Comparison of ENCODE assay signal across 31 mouse cellular contexts in genomic region chr5:43801798-43802197, GRCm38 (mm10). TPM values are rescaled to one million over a fixed set of nuclear protein-coding genes. Genes with fewer than 3 reads are reported as not detected.
DNase-seq lines count a peak whose midpoint lies in the region; ATAC-seq and TF ChIP-seq lines count a peak whose summit lies in the region.
"Had no signal": no experiment of that assay in that cellular context is flagged by ENCODE, and none has a peak within 500 bp of the region (broad histone marks: within the 10 kb centered on the region; RNA-seq: fewer than 3 reads in every experiment).

No protein-coding gene starts in this region.

- no peak overlapping the region for H3K4me3 ChIP-seq in lung, embryonic 15.5 days
- no peak overlapping the region for H3K4me3 ChIP-seq in lung, adult 2 months (replicated peaks; ENCODE audit: extremely low read depth, low read depth, low read length)
- H3K4me3 ChIP-seq in MEL (ENCODE audit: control insufficient read depth in 1 of 2, insufficient read depth in 1 of 2, low read depth in 2 of 2, low read length in 2 of 2) = peak overlapping the region in 1 of 2 experiments; percentile 40; a peak in 2 of 4 replicates
- H3K4me3 ChIP-seq: liver, embryonic 15.5 days; megakaryocyte, embryonic 14.5 days; midbrain, embryonic 12.5 days had no signal

- no peak overlapping the region for H3K9ac ChIP-seq in lung, embryonic 15.5 days
- no peak overlapping the region for H3K9ac ChIP-seq in MEL (ENCODE audit: control insufficient read depth, low read depth, low read length, poor library complexity, severe bottlenecking)
- H3K9ac ChIP-seq: hindbrain, embryonic 14.5 days; liver, embryonic 15.5 days; midbrain, embryonic 12.5 days had no signal

- H3K27me3 ChIP-seq in lung, embryonic 15.5 days = no peaks in the 10 kb centered on the region
- H3K27me3 ChIP-seq in MEL (ENCODE audit: control insufficient read depth in 1 of 2, insufficient read depth in 2 of 2, low read length in 2 of 2) = no peaks in the 10 kb centered on the region
- H3K27me3 ChIP-seq: liver, embryonic 15.5 days; megakaryocyte, embryonic 14.5 days; midbrain, embryonic 12.5 days had no signal

- no peak for TF ChIP-seq EP300 in MEL (IDR thresholded peaks at IDR 0.05; ENCODE audit: low read depth in 1 of 2, low read length in 2 of 2)

- no peaks in the 10 kb centered on the region for H3K79me2 ChIP-seq in MEL (ENCODE audit: control insufficient read depth, insufficient read depth, low read length, poor library complexity)

- no peaks in the 10 kb centered on the region for H3K36me3 ChIP-seq in lung, embryonic 15.5 days
- H3K36me3 ChIP-seq in MEL (ENCODE audit: control insufficient read depth in 1 of 2, insufficient read depth in 2 of 2, low read length in 2 of 2) = peaks cover 0 to 14% of the 10 kb centered on the region in 2 experiments; a peak in 2 of 4 replicates
- H3K36me3 ChIP-seq: liver, embryonic 15.5 days; midbrain, embryonic 12.5 days had no signal

- no peak for DNase-seq in lung, adult 2 months
- peak; percentile 27 for DNase-seq in 3T3-L1 (ENCODE audit: low read depth, low spot score)
- DNase-seq in MEL (ENCODE audit: low read depth, low spot score) = peak; percentile 46
- no peak for DNase-seq in layer of hippocampus, adult 9-10 months (ENCODE audit: low spot score)
- no peak for DNase-seq in ovary, postnatal 36 days (ENCODE audit: low spot score)
- DNase-seq in frontal cortex, postnatal 14 days (ENCODE audit: low spot score in 2 of 2) = no peak
- DNase-seq: adrenal gland, postnatal 10 days; B cell, adult 2 months; cerebellum, adult 8-10 months; cerebellum, postnatal 25 days; gastrocnemius, postnatal 25 days; heart, adult 18-20 months; kidney, adult 2 months; kidney, postnatal 36 days; layer of hippocampus, adult 9-11 months; liver; spleen, adult 18-20 months; thymus, postnatal 14 days had no signal

- H3K4me1 ChIP-seq in lung, embryonic 15.5 days = peaks cover 4% of the 10 kb centered on the region; the same call in 1 of the 2 replicates
- H3K4me1 ChIP-seq in lung, adult 2 months (ENCODE audit: control insufficient read depth, insufficient read depth, low read length) = no peaks in the 10 kb centered on the region; the same call in 1 of the 2 replicates
- peaks cover 11 to 13% of the 10 kb centered on the region in 2 experiments for H3K4me1 ChIP-seq in MEL (ENCODE audit: control insufficient read depth in 1 of 2, insufficient read depth in 2 of 2, low read length in 2 of 2)
- H3K4me1 ChIP-seq: midbrain, embryonic 12.5 days had no signal

- WGBS in lung, embryonic 15.5 days = 63% methylated on average over 4 of the region's 4 CpGs
- 58% methylated on average over 4 of the region's 4 CpGs for WGBS in lung, adult 2 months

- no peak overlapping the region for H3K4me2 ChIP-seq in lung, embryonic 15.5 days
- H3K4me2 ChIP-seq: heart, embryonic 11.5 days; hindbrain, embryonic 14.5 days; liver, embryonic 15.5 days; midbrain, embryonic 12.5 days had no signal

- no peak for TF ChIP-seq POLR2A in lung, adult 2 months (IDR thresholded peaks at IDR 0.05; ENCODE audit: borderline replicate concordance, extremely low read depth, low read depth, low read length)
- TF ChIP-seq POLR2A in MEL (IDR thresholded peaks at IDR 0.05; ENCODE audit: control insufficient read depth in 1 of 2, insufficient read depth in 1 of 2, low read depth in 1 of 2, low read length in 2 of 2, poor library complexity in 1 of 2) = no peak

- no peak overlapping the region for H3K27ac ChIP-seq in lung, embryonic 15.5 days
- H3K27ac ChIP-seq in MEL (ENCODE audit: control insufficient read depth, low read depth, low read length) = no peak overlapping the region
- H3K27ac ChIP-seq: hindbrain, embryonic 14.5 days; liver, embryonic 15.5 days; midbrain, embryonic 12.5 days had no signal

- TF ChIP-seq RAD21 in MEL (IDR thresholded peaks at IDR 0.05; ENCODE audit: low read depth, low read length) = no peak

- no peaks in the 10 kb centered on the region for H3K9me3 ChIP-seq in lung, embryonic 15.5 days
- no peaks in the 10 kb centered on the region for H3K9me3 ChIP-seq in MEL (replicated peaks; ENCODE audit: insufficient read depth, low read length)
- H3K9me3 ChIP-seq: liver, embryonic 15.5 days; midbrain, embryonic 12.5 days had no signal

- ATAC-seq in lung, embryonic 15.5 days (ENCODE audit: borderline replicate concordance, extremely low read depth, low FRiP score, low TSS enrichment) = peak; percentile 31; the same call in 1 of the 2 replicates
- ATAC-seq in megakaryocyte, adult 5-6 weeks (ENCODE audit: poor library complexity, severe bottlenecking) = peak; percentile 84
- ATAC-seq: forebrain, embryonic 14.5 days; inflammation-experienced regulatory T-cells, adult 6 months had no signal

- TF ChIP-seq CTCF in lung, adult 2 months (IDR thresholded peaks at IDR 0.05; ENCODE audit: insufficient read depth, low read length) = no peak
- no peak for TF ChIP-seq CTCF in MEL (IDR thresholded peaks at IDR 0.05 in 2 of 3, conservative IDR thresholded peaks at IDR 0.05 in 1 of 3; ENCODE audit: control insufficient read depth in 1 of 3, insufficient read depth in 1 of 3, low read depth in 2 of 3, low read length in 3 of 3, poor library complexity in 1 of 3, severe bottlenecking in 1 of 3)

TF ChIP-seq in MEL, 35 proteins besides CTCF, POLR2A, EP300 and RAD21:
- TF ChIP-seq MAFK (IDR thresholded peaks at IDR 0.05; ENCODE audit: borderline replicate concordance, low read depth, low read length) = no peak
- no peak for TF ChIP-seq GATA1 (IDR thresholded peaks at IDR 0.05; ENCODE audit: low read depth, low read length)
- TF ChIP-seq MEF2A (IDR thresholded peaks at IDR 0.05; ENCODE audit: extremely low read depth, insufficient replicate concordance, low read depth, low read length, poor library complexity, severe bottlenecking) = no peak
- TF ChIP-seq E2F4 (IDR thresholded peaks at IDR 0.05; ENCODE audit: borderline replicate concordance, low read depth, low read length) = no peak
- TF ChIP-seq TCF12 (IDR thresholded peaks at IDR 0.05; ENCODE audit: low read depth, low read length) = no peak
- no peak for TF ChIP-seq MAX (IDR thresholded peaks at IDR 0.05; ENCODE audit: low read length)
- no peak for TF ChIP-seq NRF1 (IDR thresholded peaks at IDR 0.05; ENCODE audit: insufficient read depth, low read depth, low read length, poor library complexity, severe bottlenecking)
- no peak for TF ChIP-seq TBP (IDR thresholded peaks at IDR 0.05; ENCODE audit: low read depth, low read length)
- no peak for TF ChIP-seq NELFE (IDR thresholded peaks at IDR 0.05; ENCODE audit: low read depth, low read length)
- no peak for TF ChIP-seq ETS1 (IDR thresholded peaks at IDR 0.05; ENCODE audit: low read depth, low read length)
- no peak for TF ChIP-seq MYB (IDR thresholded peaks at IDR 0.05; ENCODE audit: low read depth, low read length)
- TF ChIP-seq TAL1 (IDR thresholded peaks at IDR 0.05; ENCODE audit: low read length) = no peak
- no peak for TF ChIP-seq RCOR1 (IDR thresholded peaks at IDR 0.05; ENCODE audit: low read depth, low read length)
TF ChIP-seq in MEL: peak in this region for 0.

RNA-seq across cellular contexts. Expression of gene Bst1, which starts 16.9 kb away (rescaled TPM):
- polyA plus RNA-seq in lung, embryonic 15.5 days (2015; fragmentation: Nextera tagmentation; extraction: Ambion mirVana) = 1.4 and 2.4 TPM in 2 replicates
- 8.4 and 8.8 TPM in 2 replicates for polyA plus RNA-seq in lung, adult 2 months (2012; rRNA removed)
- not detected in 2 replicates for total RNA-seq in MEL (2012; rRNA removed)
- polyA plus RNA-seq in MEL (2012; ENCODE audit: insufficient read depth in 1 of 2, insufficient read length in 2 of 2, low read depth in 1 of 2, low replicate concordance in 2 of 2, missing spikeins in 1 of 2) = not detected
- total RNA-seq in megakaryocyte, adult 5-6 weeks (2015) = 29.8 and 31.3 TPM in 2 replicates
- 25.1 and 32.3 TPM in 2 replicates for total RNA-seq in megakaryocyte, adult 5-6 weeks (2017)
- total RNA-seq: gastrocnemius, adult 18-20 months; left cerebral cortex, adult 18-20 months had no signal
- polyA plus RNA-seq: forebrain, embryonic 14.5 days; hindbrain, embryonic 14.5 days; limb, embryonic 11.5 days; neural tube, embryonic 14.5 days had no signal

RNA-seq across cellular contexts. Expression of gene Fbxl5, which starts 19.6 kb away (rescaled TPM):
- polyA plus RNA-seq in lung, embryonic 15.5 days (2015; fragmentation: Nextera tagmentation; extraction: Ambion mirVana) = 67.4 and 70.4 TPM in 2 replicates
- polyA plus RNA-seq in lung, adult 2 months (2012; rRNA removed) = 20.3 and 31.4 TPM in 2 replicates
- 25.7 and 29.4 TPM in 2 replicates for total RNA-seq in MEL (2012; rRNA removed)
- polyA plus RNA-seq in MEL (2012; ENCODE audit: insufficient read depth in 1 of 2, insufficient read length in 2 of 2, low read depth in 1 of 2, low replicate concordance in 2 of 2, missing spikeins in 1 of 2) = 10 to 100 TPM in 1 of 2 experiments, not detected in 1; 22.8 TPM
- total RNA-seq in megakaryocyte, adult 5-6 weeks (2015) = 81.7 and 82.1 TPM in 2 replicates
- total RNA-seq in megakaryocyte, adult 5-6 weeks (2017) = 93.8 and 106 TPM in 2 replicates

Comparison
In these comparisons a context has a peak if more than half of its experiments do, and no peak if none do; other contexts are left out.
1. DNase-seq: peak in 3T3-L1 (single experiment) and MEL (single experiment); none in lung, adult 2 months (single experiment), layer of hippocampus, adult 9-10 months (single experiment), ovary, postnatal 36 days (single experiment) and frontal cortex, postnatal 14 days (0 of 2).